Mouse (Mus musculus) erythroblast, embryonic 14.5 days (primary cell): Measurements from ENCODE around the gene Snrk.

ENCODE experiments used
- GATA1 ChIP-seq: IDR thresholded peaks from 2 replicates; pipeline ENCODE4 v1.6.1; 2012; ENCODE audit warnings: low read length, inconsistent platforms, mixed read lengths
- TAL1 ChIP-seq: IDR thresholded peaks from 3 replicates; pipeline ENCODE4 v1.6.1; 2012; ENCODE audit warnings: low read length, inconsistent platforms, mixed read lengths

GRCm38 (mm10) chr9:122087086-122087485, 30.0 kb upstream of the Snrk start:
- no peak for TF ChIP-seq TAL1
- TF ChIP-seq GATA1, result no peak
